Mouse (Mus musculus): ENCODE results near the gene Susd4. TPM values are rescaled to one million over a fixed set of nuclear protein-coding genes. Genes with fewer than 3 reads are reported as not detected.

Susd4 gene
- total RNA-seq, 4 experiments from 2014 or later = 106 to 118 (median 116) TPM

GRCm38 (mm10) chr1:182785504-182785903, 21.8 kb downstream of the Susd4 start:
- no peak for DNase-seq (ENCODE audit: low spot score in 2 of 2)

GRCm38 (mm10) chr1:182787030-182787429, 23.4 kb downstream of the Susd4 start:
- no peak for DNase-seq (ENCODE audit: low spot score in 2 of 2)

- DNase-seq (ENCODE audit: low spot score in 2 of 2) = no peak
Measured at GRCm38 (mm10) chr1:182788896-182789295, 25.2 kb downstream of the Susd4 start.

- DNase-seq (ENCODE audit: low spot score in 2 of 2) = peak; percentile 48 to 87
Measured at GRCm38 (mm10) chr1:182792521-182793071, 28.9 kb downstream of the Susd4 start.

GRCm38 (mm10) chr1:182794221-182794620, 30.6 kb downstream of the Susd4 start:
- peak in 1 of 2 experiments; percentile 83 for DNase-seq (ENCODE audit: low spot score in 2 of 2)

- peak in 1 of 2 experiments; percentile 80 for DNase-seq (ENCODE audit: low spot score in 2 of 2)
Measured at GRCm38 (mm10) chr1:182794628-182795027, 31.0 kb downstream of the Susd4 start.

- DNase-seq (ENCODE audit: low spot score in 2 of 2) = peak in 1 of 2 experiments; percentile 73
Measured at GRCm38 (mm10) chr1:182797048-182797447, 33.4 kb downstream of the Susd4 start.

- no peak for DNase-seq (ENCODE audit: low spot score in 2 of 2)
Measured at GRCm38 (mm10) chr1:182801590-182801989, 37.9 kb downstream of the Susd4 start.

GRCm38 (mm10) chr1:182802891-182803290, 39.2 kb downstream of the Susd4 start:
- DNase-seq (ENCODE audit: low spot score in 2 of 2) = no peak

- no peak for DNase-seq (ENCODE audit: low spot score in 2 of 2)
Measured at GRCm38 (mm10) chr1:182813991-182814390, 50.3 kb downstream of the Susd4 start.

GRCm38 (mm10) chr1:182814566-182814965, 50.9 kb downstream of the Susd4 start:
- DNase-seq (ENCODE audit: low spot score in 2 of 2) = no peak

- DNase-seq (ENCODE audit: low spot score in 2 of 2) = no peak
Measured at GRCm38 (mm10) chr1:182817106-182817505, 53.4 kb downstream of the Susd4 start.

- no peak for DNase-seq (ENCODE audit: low spot score in 2 of 2)
Measured at GRCm38 (mm10) chr1:182817624-182818023, 54.0 kb downstream of the Susd4 start.

- DNase-seq (ENCODE audit: low spot score in 2 of 2) = no peak
Measured at GRCm38 (mm10) chr1:182818931-182819330, 55.3 kb downstream of the Susd4 start.

GRCm38 (mm10) chr1:182822729-182823128, 59.1 kb downstream of the Susd4 start:
- no peak for DNase-seq (ENCODE audit: low spot score in 2 of 2)

GRCm38 (mm10) chr1:182823723-182824421, 60.2 kb downstream of the Susd4 start:
- no peak for DNase-seq (ENCODE audit: low spot score in 2 of 2)

GRCm38 (mm10) chr1:182826557-182826956, 62.9 kb downstream of the Susd4 start:
- no peak for DNase-seq (ENCODE audit: low spot score in 2 of 2)

- DNase-seq (ENCODE audit: low spot score in 2 of 2) = peak in 1 of 2 experiments; percentile 49
Measured at GRCm38 (mm10) chr1:182838061-182838460, 74.4 kb downstream of the Susd4 start.

- no peak for DNase-seq (ENCODE audit: low spot score in 2 of 2)
Measured at GRCm38 (mm10) chr1:182839332-182839929, 75.8 kb downstream of the Susd4 start.

GRCm38 (mm10) chr1:182840011-182840410, 76.4 kb downstream of the Susd4 start:
- no peak for DNase-seq (ENCODE audit: low spot score in 2 of 2)

- no peak for DNase-seq (ENCODE audit: low spot score in 2 of 2)
Measured at GRCm38 (mm10) chr1:182840606-182841005, 76.9 kb downstream of the Susd4 start.

GRCm38 (mm10) chr1:182849556-182849955, 85.9 kb downstream of the Susd4 start:
- DNase-seq (ENCODE audit: low spot score in 2 of 2) = peak in 1 of 2 experiments; percentile 30

- no peak for DNase-seq (ENCODE audit: low spot score in 2 of 2)
Measured at GRCm38 (mm10) chr1:182850080-182850479, 86.4 kb downstream of the Susd4 start.

Measured in left cerebral cortex, adult 8-10 months (tissue).